Mouse (Mus musculus) kidney, embryonic 14.5 days (tissue): ENCODE results near the gene Gspt1. TPM values are rescaled to one million over a fixed set of nuclear protein-coding genes. Genes with fewer than 3 reads are reported as not detected.
A peak's percentile ranks its signal among the peaks of the same experiment; 100 is the strongest.

Source experiments
- ATAC-seq: fragments of 200-750 bp; cut with Nextera tagmentation; 2 replicates; pipeline ENCODE4 v1.8.0; 2017; ENCODE audit warnings: moderate number of reproducible peaks, mild to moderate bottlenecking, moderate TSS enrichment, moderate library complexity; ENCODE audit not compliant: low FRiP score, low TSS enrichment
- H3K27ac ChIP-seq: fragments of 300-500 bp; sonication (generic); 2 replicates; pipeline ENCODE4 v1.5.1; 2014; ENCODE audit warnings: low read depth, mild to moderate bottlenecking, low read length, moderate library complexity, mixed read lengths
- H3K27me3 ChIP-seq: fragments of 300-500 bp; sonication (generic); 2 replicates; pipeline ENCODE4 v1.6.1; 2014; ENCODE audit warnings: mild to moderate bottlenecking, low read length; ENCODE audit not compliant: control insufficient read depth, insufficient read depth
- H3K36me3 ChIP-seq: fragments of 300-500 bp; sonication (generic); 2 replicates; pipeline ENCODE4 v1.6.1; 2014; ENCODE audit warnings: low read length, mixed read lengths; ENCODE audit not compliant: control insufficient read depth, insufficient read depth
- H3K4me1 ChIP-seq: fragments of 300-500 bp; sonication (generic); 2 replicates; pipeline ENCODE4 v1.6.1; 2014; ENCODE audit warnings: low read length, mixed read lengths; ENCODE audit not compliant: control insufficient read depth, insufficient read depth
- H3K4me2 ChIP-seq: fragments of 300-500 bp; sonication (generic); replicated peaks from 2 replicates; pipeline ENCODE4 v1.6.1; 2014; ENCODE audit warnings: low read depth, mild to moderate bottlenecking, low read length
- H3K4me3 ChIP-seq: fragments of 300-500 bp; sonication (generic); 2 replicates; pipeline ENCODE4 v1.5.1; 2014; ENCODE audit warnings: mild to moderate bottlenecking, low read length
- H3K9ac ChIP-seq: fragments of 300-500 bp; sonication (generic); 2 replicates; pipeline ENCODE4 v1.6.1; 2014; ENCODE audit warnings: low read depth, mild to moderate bottlenecking, low read length, moderate library complexity
- H3K9me3 ChIP-seq: fragments of 300-500 bp; sonication (generic); 2 replicates; pipeline ENCODE4 v1.6.1; 2016; ENCODE audit warnings: low read length; ENCODE audit not compliant: control insufficient read depth
- WGBS: fragments of 180-500 bp; shearing (Covaris S2); extraction: QIAGEN DNeasy Blood & Tissue Kit; methylation state at CpG from one replicate; pipeline ENCODE4 v1.1.7; 2014; 5-methylcytosine and 5-hydroxymethylcytosine counted together
- microRNA counts: library from miRNA; unstranded; fragments of <30 nt; microRNA quantifications from one replicate; lab custom pipeline; 2017
- microRNA-seq: library from miRNA; unstranded; fragments of <30 nt; microRNA quantifications from one replicate; pipeline ENCODE4, GENCODE M21; 2016
- polyA plus RNA-seq: library from polyadenylated mRNA; unstranded; fragments of >200 nt; fragmentation: Nextera tagmentation; extraction: Ambion mirVana; gene quantifications from 2 replicates; pipeline ENCODE4 v1.2.1, GENCODE M21; 2014

Gene Gspt1
- polyA plus RNA-seq, 1 experiment from 2014 or later = 107 TPM

DNA sequence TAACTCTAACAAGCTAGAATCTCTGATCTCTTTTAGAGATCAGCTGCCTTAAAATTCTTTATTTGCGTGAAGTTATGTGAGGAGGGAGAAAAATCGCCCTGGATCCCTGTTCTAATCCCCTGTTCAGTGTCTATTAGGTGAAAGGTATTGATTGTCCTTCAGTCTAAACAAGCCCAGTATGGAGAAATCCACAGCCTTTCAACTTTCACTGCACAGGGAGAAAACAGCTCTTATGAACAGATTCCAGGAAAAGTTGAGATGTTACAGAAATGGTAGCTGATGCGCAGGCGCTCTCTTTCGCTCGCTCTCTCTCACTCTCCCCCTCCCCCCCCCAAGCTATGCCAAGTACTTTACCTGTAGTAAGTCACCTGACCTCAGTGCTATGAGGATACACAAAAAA lies 82.4 kb downstream of the Gspt1 start:
- Histone ChIP-seq H3K9me3 (no peaks in the 10 kb centered on the region), H3K9ac (no peak overlapping the region), H3K4me3 (no peak overlapping the region), H3K36me3 (no peaks in the 10 kb centered on the region), H3K27me3 (no peaks in the 10 kb centered on the region), H3K4me1 (no peaks in the 10 kb centered on the region; the same call in 1 of the 2 replicates), H3K27ac (no peak overlapping the region), H3K4me2 (no peak overlapping the region)
- ATAC-seq = no peak
- WGBS = 91% methylated on average over 6 of the region's 6 CpGs

MicroRNA genes within 50 kb of the gene (microRNA counts, 519-probe panel; counts per million panel counts)
- not detected for microRNA mmu-miR-1945 (lab: Ali Mortazavi, UCI)

Small RNA genes lying within 50 kb of the gene (microRNA-seq; reads per million reads assigned to microRNA genes)
- gene Mir1945 = 3.8 reads per million, percentile 15 among the genes with 10 or more reads in this experiment

Other genes with a start within 250 kb of the Gspt1 start
- 32.5 and 54.4 TPM in 2 replicates for gene Snn, start 193.4 kb downstream of the Gspt1 start, polyA plus RNA-seq
- 104 and 121 TPM in 2 replicates for gene Litaf, start 188.2 kb downstream of the Gspt1 start, polyA plus RNA-seq
- gene Txndc11, start 119.7 kb downstream of the Gspt1 start, polyA plus RNA-seq = 33.1 and 38.8 TPM in 2 replicates
- 43.2 and 101 TPM in 2 replicates for gene Zc3h7a, start 77.9 kb downstream of the Gspt1 start, polyA plus RNA-seq
- gene Rsl1d1, start 51.0 kb downstream of the Gspt1 start, polyA plus RNA-seq = 235 and 236 TPM in 2 replicates
- gene Tnfrsf17, start 59.5 kb upstream of the Gspt1 start, polyA plus RNA-seq = not detected in 2 replicates
- 8.6 and 17.7 TPM in 2 replicates for gene Snx29, start 68.6 kb upstream of the Gspt1 start, polyA plus RNA-seq